Mouse (Mus musculus) liver, adult 2 months (tissue): ENCODE data around the gene Dnajb6. TPM values are rescaled to one million over a fixed set of nuclear protein-coding genes. Genes with fewer than 3 reads are reported as not detected.

Experiments
- DNase-seq: peaks from one replicate; pipeline ENCODE4 v3.0.0-alpha.2; 2011; ENCODE audit warnings: low read depth, low spot score; ENCODE audit errors: extremely low read depth
- H3K27ac ChIP-seq: fragments of 200-500 bp; replicated peaks from 2 replicates; pipeline ENCODE4 v1.5.1; 2012; ENCODE audit warnings: low read depth, mild to moderate bottlenecking, control low read depth, inconsistent platforms, low read length; ENCODE audit not compliant: insufficient read depth
- H3K27me3 ChIP-seq: fragments of 200-500 bp; 2 replicates; pipeline ENCODE4 v1.6.1; 2012; ENCODE audit warnings: mild to moderate bottlenecking, moderate library complexity, low read length, inconsistent platforms; ENCODE audit not compliant: control insufficient read depth, insufficient read depth
- H3K36me3 ChIP-seq: fragments of 200-500 bp; 2 replicates; pipeline ENCODE4 v1.6.1; 2012; ENCODE audit warnings: low read length, inconsistent platforms; ENCODE audit not compliant: control insufficient read depth, insufficient read depth
- H3K4me1 ChIP-seq: fragments of 200-500 bp; 2 replicates; pipeline ENCODE4 v1.6.1; 2011; ENCODE audit warnings: low read length; ENCODE audit not compliant: control insufficient read depth, insufficient read depth
- H3K4me3 ChIP-seq: fragments of 200-500 bp; 2 replicates; pipeline ENCODE4 v1.5.1; 2011; ENCODE audit warnings: low read depth, mild to moderate bottlenecking, control low read depth, low read length, moderate library complexity; ENCODE audit not compliant: insufficient read depth
- H3K79me2 ChIP-seq: fragments of 200-500 bp; 2 replicates; pipeline ENCODE4 v1.6.1; 2012; ENCODE audit warnings: inconsistent platforms, mild to moderate bottlenecking, low read length, moderate library complexity; ENCODE audit not compliant: control insufficient read depth, insufficient read depth
- H3K9ac ChIP-seq: fragments of 200-500 bp; 2 replicates; pipeline ENCODE4 v1.6.1; 2012; ENCODE audit warnings: low read depth, mild to moderate bottlenecking, control low read depth, inconsistent platforms, low read length
- CTCF ChIP-seq: fragments of 200-500 bp; IDR thresholded peaks from 2 replicates; pipeline ENCODE4 v1.5.1; 2011; ENCODE audit warnings: low read depth, low read length, control low read depth
- POLR2A ChIP-seq: fragments of 200-500 bp; IDR thresholded peaks from 2 replicates; pipeline ENCODE4 v1.6.1; 2011; ENCODE audit warnings: low read length, control low read depth; ENCODE audit not compliant: insufficient read depth; ENCODE audit errors: extremely low read depth
- whole genome bisulfite sequencing: fragments of 180-500 bp; shearing (Covaris S2); methylation state at CpG from one replicate; pipeline ENCODE4 v1.1.7; 2018; 5-methylcytosine and 5-hydroxymethylcytosine counted together
- polyA plus RNA-seq: library from polyadenylated mRNA; depleted of rRNA; stranded (reverse); fragments of >200 nt; gene quantifications from 2 replicates; pipeline ENCODE4 v1.2.3, GENCODE M21; 2012; rRNA removed
- total RNA-seq: library from RNA; depleted of rRNA; stranded (reverse); fragments of >200 nt; gene quantifications from 2 replicates; pipeline ENCODE4 v1.2.3, GENCODE M21; 2014; rRNA removed

Gene Dnajb6
- total and polyA plus RNA-seq, 2 experiments: 19.7 to 163 TPM

GRCm38 (mm10) chr5:29861522-29861921 lies 126.0 kb downstream of the Dnajb6 start:
- Histone ChIP-seq H3K27ac (no peak overlapping the region), H3K79me2 (no peaks in the 10 kb centered on the region), H3K4me3 (no peak overlapping the region), H3K4me1 (no peaks in the 10 kb centered on the region), H3K9ac (no peak overlapping the region), H3K27me3 (no peaks in the 10 kb centered on the region; the same call in 1 of the 2 replicates), H3K36me3 (no peaks in the 10 kb centered on the region)
- 75% methylated on average over 3 of the region's 3 CpGs for WGBS
- TF ChIP-seq POLR2A (no peak), CTCF (no peak)
- DNase-seq: peak; percentile 6

- Histone ChIP-seq H3K79me2 (no peaks in the 10 kb centered on the region), H3K4me3 (no peak overlapping the region), H3K4me1 (no peaks in the 10 kb centered on the region), H3K36me3 (no peaks in the 10 kb centered on the region), H3K27me3 (no peaks in the 10 kb centered on the region; the same call in 1 of the 2 replicates), H3K9ac (no peak overlapping the region), H3K27ac (no peak overlapping the region)
- TF ChIP-seq CTCF (no peak), POLR2A (no peak)
- no peak for DNase-seq
- WGBS: 95% methylated on average over 5 of the region's 5 CpGs
These were observed 126.9 kb downstream of the Dnajb6 start for GRCm38 (mm10) chr5:29862388-29862787.

GRCm38 (mm10) chr5:29864291-29864737 lies 128.8 kb downstream of the Dnajb6 start:
- Histone ChIP-seq H3K27me3 (no peaks in the 10 kb centered on the region; the same call in 1 of the 2 replicates), H3K9ac (no peak overlapping the region), H3K27ac (no peak overlapping the region), H3K79me2 (no peaks in the 10 kb centered on the region), H3K4me1 (no peaks in the 10 kb centered on the region), H3K36me3 (no peaks in the 10 kb centered on the region), H3K4me3 (no peak overlapping the region)
- no peak for DNase-seq
- 80% methylated on average over 4 of the region's 4 CpGs for WGBS
- TF ChIP-seq CTCF: no peak
- TF ChIP-seq POLR2A: no peak

- TF ChIP-seq CTCF (no peak), POLR2A (no peak)
- no peak overlapping the region for H3K4me3 ChIP-seq
- H3K4me1 ChIP-seq: no peaks in the 10 kb centered on the region
- 68% methylated on average over 4 of the region's 4 CpGs for WGBS
- no peak overlapping the region for H3K9ac ChIP-seq
- H3K27me3 ChIP-seq: no peaks in the 10 kb centered on the region; the same call in 1 of the 2 replicates
- H3K79me2 ChIP-seq: no peaks in the 10 kb centered on the region
- no peak for DNase-seq
- H3K36me3 ChIP-seq: no peaks in the 10 kb centered on the region
- no peak overlapping the region for H3K27ac ChIP-seq
These were observed 129.5 kb downstream of the Dnajb6 start for GRCm38 (mm10) chr5:29864994-29865393.

Other genes starting within 250 kb of the Dnajb6 start
- 33.2 and 34.0 TPM in 2 replicates for gene Ube3c, start 166.4 kb upstream of the Dnajb6 start, total RNA-seq
- gene Ube3c, start 166.4 kb upstream of the Dnajb6 start, polyA plus RNA-seq: 10.3 and 11.1 TPM in 2 replicates
- 2.7 TPM in 1 of 2 replicates, not detected in the other for gene Gm5129, start 248 bp downstream of the Dnajb6 start, total RNA-seq
- not detected in 2 replicates for gene Gm5129, start 248 bp downstream of the Dnajb6 start, polyA plus RNA-seq